Mouse (Mus musculus) adrenal gland, adult 18-20 months (tissue): ENCODE results near the gene Olfr1380. TPM values are rescaled to one million over a fixed set of nuclear protein-coding genes. Genes with fewer than 3 reads are reported as not detected.
"Not testable (repeated sequence)": the region's sequence is repeated elsewhere in the genome, so short reads cannot be mapped to it uniquely, and the experiment has no call there.

Source experiments
- DNase-seq, 2 experiments: peaks; one replicate each; pipeline ENCODE4 v3.0.0; 2021 to 2022; ENCODE audit warnings: low spot score in 2 of 2
- long read RNA-seq, 2 experiments: library from polyadenylated mRNA; stranded (forward); transcript quantifications; one replicate each; pipeline ENCODE4 v2.0.0; 2021
- total RNA-seq, 2 experiments: library from RNA; stranded (reverse); gene quantifications; 1 replicate in 1 of 2; 2 replicates in 1 of 2; pipeline ENCODE4 v1.2.3; 2021

Gene Olfr1380
- total RNA-seq, result not detected
- long read RNA-seq, experiment 1, result 0 reads
- long read RNA-seq, experiment 2, result 0 reads

DNA sequence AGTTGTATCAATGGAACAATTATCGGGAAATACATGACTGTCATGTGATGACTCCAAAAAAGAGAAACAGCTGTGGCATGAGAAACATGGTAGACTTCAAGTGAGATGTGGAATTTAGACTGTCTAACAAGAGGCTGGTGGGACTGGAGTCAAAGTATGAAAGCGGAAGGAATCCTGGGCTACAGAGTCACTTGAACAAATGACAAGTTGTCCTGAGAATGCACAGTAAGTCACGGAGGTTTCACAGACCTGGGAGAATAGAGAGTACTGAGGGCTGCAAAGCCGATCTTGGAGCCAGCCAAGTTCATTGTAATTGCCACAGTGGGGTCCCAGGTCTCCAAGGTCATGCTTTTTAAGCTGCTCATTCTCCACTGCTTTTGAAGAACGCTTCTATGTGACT lies at the start of gene Olfr1380:
Gene Olfr1380 (plus strand): TSS at position 301 of the 400 bp plus-strand sequence.
- not testable (repeated sequence) for DNase-seq

DNA sequence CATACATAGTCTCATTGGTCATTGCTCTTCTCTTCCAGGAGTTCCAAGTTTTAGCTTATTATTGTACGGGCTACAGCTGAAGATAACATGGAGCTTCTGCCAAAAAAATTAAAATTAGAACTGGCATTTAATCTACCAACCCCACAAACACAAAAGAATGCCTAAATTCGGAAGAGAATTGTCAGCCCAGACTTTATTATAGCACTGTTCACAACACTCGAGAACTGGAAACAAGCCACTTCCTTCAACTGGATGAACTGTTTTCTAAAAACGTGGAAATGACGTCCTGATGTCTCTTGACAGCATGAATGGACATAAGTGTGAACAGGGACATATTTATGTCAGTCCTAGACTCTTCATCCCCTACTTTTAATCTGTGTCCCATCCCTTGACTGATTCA lies 38.6 kb upstream of the Olfr1380 start:
- DNase-seq, result no peak

DNA sequence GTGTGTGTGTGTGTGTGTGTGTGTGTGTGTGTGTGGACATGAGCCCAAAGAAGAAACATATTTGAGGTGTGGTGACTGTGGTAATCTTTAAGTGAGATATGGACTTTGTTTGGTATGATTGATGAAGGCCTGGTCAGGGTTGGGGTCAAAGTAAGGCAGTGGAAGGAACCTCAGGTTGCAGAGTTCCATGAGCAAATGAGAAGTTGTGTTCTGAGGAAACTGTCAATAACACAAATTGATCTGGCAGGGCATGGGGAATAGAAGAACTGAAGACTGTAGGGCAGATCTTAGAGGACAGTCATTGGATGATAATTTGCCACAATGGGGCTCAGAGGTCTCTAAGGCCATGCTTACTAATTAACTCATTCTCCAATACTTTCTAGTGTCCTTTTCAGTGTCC lies 37.3 kb upstream of the Olfr1380 start, which contains the start of gene Olfr1383:
Gene Olfr1383 (plus strand): TSS at position 301 of the 400 bp plus-strand sequence.
- DNase-seq, result no peak

DNA sequence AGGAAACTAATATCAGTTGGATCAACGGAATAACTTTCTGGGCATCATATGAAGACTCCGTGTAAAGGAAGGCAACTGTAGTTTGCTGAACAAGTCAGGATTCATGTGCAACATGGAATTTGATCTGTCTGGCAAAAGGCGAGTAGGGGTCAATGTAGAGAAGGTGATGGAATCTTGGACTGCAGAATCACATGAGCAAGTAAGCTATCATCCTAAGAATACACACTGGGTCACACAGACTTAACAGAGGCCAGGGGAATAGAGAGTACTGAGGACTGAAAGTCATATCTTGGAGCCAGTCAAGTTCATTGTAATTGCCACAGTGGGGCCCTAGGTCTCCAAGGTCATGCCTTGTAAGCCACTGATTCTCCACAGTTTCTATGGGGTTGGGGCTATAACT lies 28.7 kb upstream of the Olfr1380 start, which contains the start of gene Olfr1382:
Gene Olfr1382 (plus strand): TSS at position 301 of the 400 bp plus-strand sequence.
- DNase-seq, result no peak

DNA sequence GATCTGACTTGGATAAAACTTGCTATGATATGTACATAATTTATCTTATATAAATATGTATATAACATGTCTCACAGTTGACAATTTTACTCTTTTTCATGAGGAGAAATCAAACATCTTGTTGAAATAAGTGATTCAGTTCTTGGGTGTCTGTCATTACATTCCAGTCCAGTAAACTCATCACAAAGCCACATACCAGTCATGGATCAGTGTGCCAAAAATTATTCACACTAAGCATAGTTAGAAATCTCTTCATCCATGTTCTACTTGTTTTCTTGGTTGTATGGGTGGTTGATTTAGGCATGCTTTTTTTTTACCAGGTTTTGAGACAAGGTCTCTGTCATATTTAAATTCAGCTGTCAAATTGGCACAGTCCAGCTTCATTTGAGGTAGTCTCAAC lies 23.9 kb upstream of the Olfr1380 start:
- no peak for DNase-seq

DNA sequence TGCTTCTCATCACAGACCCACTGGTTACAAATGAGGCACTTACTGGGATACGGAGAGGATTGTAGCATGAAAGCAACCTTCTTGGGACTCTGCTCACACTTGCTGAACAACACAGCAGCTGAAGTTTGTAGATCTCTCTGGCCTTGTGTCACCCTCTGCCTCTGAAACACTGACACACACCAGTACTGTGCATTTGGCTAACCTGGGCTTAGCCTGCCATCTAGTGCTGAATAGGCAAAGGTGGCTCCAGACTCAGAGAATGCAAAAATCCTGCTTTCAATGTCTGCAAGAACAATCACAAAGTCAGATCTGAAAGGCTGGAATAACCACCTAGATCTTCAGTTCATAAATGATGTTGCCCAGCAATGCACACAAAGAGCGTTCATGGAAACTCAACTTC lies 20.0 kb upstream of the Olfr1380 start:
- DNase-seq, result not testable (repeated sequence)

DNA sequence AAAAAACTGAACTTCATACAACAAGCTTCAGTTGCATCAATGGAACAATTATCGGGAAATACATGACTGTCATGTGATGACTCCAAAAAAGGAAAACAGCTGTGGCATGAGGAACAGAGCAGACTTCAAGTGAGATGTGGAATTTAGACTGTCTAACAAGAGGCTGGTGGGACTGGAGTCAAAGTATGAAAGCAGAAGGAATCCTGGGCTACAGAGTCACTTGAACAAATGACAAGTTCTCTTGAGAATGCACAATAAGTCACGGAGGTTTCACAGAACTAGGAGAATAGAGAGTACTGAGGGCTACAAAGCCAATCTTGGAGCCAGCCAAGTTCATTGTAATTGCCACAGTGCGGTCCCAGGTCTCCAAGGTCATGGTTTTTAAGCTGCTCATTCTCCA lies 13.5 kb upstream of the Olfr1380 start, which contains the start of gene Olfr1381:
Gene Olfr1381 (plus strand): TSS at position 301 of the 400 bp plus-strand sequence.
- DNase-seq, result not testable (repeated sequence)

DNA sequence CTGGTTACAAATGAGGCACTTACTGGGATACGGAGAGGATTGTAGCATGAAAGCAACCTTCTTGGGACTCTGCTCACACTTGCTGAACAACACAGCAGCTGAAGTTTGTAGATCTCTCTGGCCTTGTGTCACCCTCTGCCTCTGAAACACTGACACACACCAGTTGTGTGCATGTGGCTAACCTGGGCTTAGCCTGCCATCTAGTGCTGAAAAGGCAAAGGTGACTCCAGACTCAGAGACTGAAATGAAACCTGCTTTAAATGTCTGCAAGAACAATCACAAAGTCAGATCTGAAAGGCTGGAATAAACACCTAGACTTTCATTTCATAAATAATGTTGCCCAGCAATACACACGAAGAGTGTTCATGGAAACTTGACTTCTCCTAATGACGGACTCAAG lies 2.6 kb upstream of the Olfr1380 start:
- DNase-seq, result not testable (repeated sequence)

DNA sequence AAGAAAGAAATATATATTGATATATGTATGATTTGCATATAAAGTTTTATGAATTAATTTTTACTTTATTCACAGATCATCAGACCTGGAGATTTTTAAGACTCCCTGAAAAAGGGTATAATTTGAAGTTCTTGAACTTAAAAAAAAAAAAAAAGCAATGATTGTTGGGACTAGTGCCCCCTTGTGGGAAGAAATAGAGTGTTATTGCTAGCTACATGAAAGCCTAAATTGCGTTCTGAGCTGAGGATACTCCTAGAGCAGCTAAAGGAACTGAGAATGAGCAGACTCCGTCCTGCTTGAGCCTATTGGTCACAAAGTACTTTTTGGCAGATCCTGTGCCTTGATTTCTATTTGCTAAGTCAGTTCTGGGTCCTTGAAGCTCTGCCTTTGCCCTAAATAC lies 18.4 kb downstream of the Olfr1380 start:
- not testable (repeated sequence) for DNase-seq

DNA sequence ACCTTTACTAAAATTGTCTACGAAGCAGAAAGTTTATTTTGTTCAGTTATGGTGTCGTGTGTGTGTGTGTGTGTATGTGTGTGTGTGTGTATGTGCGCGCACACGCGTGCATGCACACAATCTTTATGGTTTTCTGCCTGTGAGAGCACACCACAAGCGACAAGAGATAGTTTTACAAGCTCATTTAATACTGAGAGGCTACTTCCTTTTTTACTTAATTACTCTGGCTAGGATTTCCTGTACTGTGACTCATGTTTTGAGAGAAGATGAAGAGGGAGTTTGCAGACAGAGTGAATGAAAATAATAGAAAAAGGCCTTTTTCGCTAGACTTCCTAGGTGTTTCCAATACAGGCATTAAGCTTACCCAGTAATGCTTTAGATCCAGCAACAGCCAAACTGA lies 23.8 kb downstream of the Olfr1380 start:
- not testable (repeated sequence) for DNase-seq

DNA sequence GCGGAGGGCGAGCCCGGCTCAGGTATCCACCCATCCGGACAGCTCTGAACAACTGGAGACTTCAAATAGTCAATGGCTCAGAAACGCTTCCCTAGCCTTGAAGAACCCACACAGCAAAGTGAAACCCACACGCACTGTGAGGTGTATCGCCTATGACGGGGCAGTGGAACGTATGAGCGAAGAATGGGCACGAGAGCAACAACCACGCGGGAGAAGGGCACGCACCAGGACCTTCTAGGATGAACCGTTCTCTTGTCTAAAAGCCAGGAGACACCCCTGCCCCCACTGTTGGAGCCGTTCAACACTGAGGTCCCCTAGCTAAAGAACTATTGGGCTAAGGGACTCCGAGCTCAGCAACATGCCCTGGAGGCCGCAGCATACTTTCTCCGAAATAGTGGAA lies 33.5 kb downstream of the Olfr1380 start:
- no peak for DNase-seq

DNA sequence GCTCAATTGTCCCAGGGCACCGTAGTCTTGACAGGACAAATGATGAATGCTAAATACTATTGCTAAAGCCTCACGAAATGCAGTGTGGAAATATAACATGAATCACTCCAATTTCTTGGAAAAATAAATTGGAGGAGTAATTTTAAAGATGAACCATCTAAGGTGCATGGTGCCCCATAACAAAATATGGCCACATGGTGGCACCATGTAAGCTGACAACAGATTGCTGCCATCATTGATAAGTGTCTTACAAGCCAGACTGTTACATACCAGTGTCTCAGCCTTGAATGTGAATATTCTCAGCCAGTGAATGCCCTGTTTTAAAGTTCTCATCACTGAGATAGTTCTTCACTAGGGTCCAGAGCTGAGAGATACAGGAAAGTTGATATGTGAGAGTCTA lies 40.5 kb downstream of the Olfr1380 start:
- not testable (repeated sequence) for DNase-seq

DNA sequence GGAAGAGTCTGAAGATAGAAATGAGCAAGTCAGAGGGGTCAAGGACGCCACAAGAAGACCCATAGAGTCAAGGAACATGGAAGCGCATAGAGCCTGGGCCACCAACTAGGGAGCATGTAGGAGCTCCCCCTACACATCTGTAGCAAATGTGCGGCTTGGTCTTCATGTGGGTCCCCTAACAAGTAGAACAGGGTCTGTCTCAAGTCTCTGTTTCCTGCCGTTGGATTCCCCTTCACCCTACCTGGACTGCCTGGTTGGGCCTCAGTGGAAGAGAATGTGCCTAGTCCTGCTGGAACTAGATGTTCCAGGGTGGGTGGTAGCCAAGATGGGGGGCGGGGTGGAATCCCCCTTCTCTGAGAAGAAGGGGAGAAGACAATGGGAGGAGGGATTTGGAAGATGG lies 51.6 kb downstream of the Olfr1380 start:
- not testable (repeated sequence) for DNase-seq

DNA sequence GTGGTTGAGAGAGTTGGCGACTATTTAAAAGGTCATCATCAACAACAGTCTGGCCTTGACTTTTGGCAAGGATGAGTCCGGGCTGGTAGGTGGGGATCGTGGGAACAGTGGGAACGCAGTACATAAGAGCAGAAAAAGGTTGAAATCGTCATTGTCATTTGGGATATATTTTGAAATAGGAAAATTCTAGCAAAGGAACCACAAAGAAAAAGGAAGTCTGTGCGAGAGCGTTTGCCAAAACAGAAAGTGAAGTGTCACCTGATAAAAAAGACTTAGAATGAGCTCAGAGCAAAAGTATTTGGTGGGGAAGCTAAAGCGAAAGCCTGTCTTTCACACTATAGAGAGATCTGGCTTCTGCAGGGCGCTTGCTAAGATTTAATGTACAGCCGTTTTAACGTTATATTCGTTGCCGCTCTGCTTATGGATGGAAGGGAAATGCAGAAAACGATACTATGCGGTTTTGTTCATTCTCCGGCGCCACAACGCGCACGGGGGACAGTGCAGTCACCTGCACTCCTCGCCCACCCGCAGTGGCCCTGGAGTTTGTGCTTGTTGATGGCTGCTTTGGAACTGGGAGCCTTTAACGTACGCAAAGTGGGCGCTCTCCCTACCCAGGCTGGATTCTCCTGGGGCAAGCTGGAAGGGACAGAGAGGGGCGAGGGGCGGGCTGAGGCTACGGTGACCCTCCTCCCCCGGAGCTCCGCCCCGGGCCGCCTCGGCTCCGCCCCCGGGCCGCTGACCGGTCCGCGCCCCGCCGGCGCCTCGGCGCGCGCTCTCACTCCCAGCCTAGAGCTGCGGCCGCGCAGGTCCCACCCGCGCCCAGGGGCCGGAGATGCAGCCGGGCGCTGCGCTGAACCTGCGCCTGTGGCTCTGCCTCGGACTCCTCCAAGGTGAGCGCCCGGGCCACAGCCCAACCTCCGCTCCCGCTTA lies 52.5 kb downstream of the Olfr1380 start, which contains the start of gene Flt4:
Gene Flt4 (plus strand): TSS at position 326 of the 930 bp plus-strand sequence.
- DNase-seq, result peak; percentile 32 to 59

DNA sequence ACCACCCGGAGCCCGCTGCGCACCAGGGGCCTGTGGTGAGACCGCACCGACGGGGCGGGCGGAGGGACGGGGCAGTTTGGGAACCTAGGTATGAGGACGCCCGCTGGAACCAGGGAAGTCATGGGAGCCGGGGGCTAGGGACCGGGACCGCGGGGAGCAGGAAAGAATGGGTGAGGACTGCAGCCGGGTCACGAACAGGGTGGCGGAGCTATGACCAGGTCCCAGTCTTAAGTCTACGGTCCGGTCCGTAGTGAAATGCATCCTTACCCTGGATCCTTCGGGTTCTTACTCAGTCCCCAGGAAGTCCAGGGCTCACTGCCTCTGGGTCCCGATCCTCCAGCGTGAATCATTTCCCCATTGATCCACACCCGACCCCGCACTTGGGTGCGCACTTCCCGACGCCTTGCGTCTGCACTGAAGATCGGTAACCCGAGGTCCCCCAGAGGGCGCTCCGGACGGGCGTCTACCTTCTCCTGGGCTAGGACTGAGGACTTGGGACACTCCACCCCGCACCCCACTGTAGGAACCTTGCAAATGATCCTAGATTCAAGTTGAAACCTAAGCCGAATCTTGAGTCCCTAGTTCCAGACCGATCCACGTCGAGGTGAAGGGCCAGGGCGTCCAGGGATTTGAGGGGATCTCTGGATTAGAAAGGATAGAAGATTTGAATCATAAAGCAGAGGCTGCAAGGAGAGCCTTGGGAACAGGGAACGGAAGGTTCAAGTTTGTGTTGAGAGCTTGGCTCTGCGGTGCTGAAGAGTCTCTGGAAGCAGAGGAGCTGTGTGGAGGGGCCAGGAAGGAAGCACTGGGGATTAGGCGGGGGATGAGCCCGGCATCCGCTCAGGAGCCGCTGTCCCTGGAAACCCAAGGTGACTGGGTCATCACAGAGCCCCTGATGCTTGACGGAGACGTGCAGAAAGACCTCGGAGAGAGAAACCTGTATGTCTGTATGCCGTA lies 53.5 kb downstream of the Olfr1380 start:
- peak in 1 of 2 experiments; percentile 51 for DNase-seq

DNA sequence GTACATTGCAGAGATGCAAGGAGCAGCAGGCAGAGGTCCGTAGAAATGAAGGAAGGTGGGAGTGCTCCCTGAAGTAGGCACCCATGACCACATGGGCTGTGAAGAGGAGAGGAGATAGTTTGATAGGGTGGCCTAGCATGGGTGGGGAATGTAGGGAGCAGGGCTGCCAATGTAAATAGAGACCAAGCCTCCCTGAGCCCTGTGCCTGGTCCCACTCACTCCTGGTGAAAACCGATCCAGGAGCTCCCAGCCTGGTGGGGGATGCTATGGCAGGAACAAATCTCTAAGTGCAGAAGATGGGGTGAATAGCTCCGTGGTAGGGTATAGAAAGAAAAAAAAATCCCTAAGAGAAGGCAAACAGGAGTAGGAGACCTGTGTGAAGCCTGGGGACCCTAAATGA lies 54.7 kb downstream of the Olfr1380 start:
- not testable (repeated sequence) for DNase-seq

DNA sequence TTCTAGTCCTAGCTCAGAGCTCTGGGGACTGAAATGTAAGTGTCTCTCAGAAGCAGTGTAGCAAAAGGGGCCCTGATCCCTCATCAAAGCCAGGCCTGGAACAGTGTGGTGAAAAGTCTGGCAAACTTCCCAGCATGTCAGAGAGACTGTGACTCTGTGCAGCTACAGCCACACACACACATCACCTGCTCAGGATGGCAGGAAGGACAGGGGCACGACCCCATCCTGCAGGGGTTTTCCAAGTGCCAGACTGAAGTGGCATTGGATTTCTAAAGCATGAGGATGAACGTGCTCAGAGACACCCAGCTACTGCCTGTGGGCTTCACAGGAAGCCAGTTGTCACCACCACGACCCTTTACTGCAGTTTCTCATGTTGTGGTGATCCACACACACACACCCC lies 55.5 kb downstream of the Olfr1380 start:
- DNase-seq, result no peak

DNA sequence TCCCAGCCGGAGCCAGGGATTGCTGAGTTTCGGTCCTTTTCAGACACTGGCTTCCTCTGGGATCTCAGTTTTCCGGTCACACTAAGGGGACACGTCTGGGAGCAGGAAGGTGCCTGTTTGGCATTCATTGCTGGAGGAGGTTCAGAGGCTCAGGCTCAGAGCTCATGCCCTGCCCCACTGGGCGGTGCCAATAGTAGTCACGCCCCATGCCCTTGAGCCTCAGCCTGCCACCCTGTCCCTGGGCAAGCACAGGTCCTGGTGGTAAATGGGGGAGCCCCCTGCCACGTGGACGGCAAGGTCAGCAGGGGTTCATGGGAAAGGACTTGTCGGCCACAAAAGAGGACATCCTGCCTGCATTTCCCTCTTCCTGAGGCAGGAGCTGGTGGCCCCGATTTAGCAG lies 56.7 kb downstream of the Olfr1380 start:
- DNase-seq, result no peak
